Comparison of ENCODE assay signal across 8 mouse cellular contexts in genomic region chr16:67619416-67619815, GRCm38 (mm10). TPM values are rescaled to one million over a fixed set of nuclear protein-coding genes. Genes with fewer than 3 reads are reported as not detected.
A peak's percentile ranks its signal among the peaks of the same experiment; 100 is the strongest.
DNase-seq lines count a peak whose midpoint lies in the region; ATAC-seq and TF ChIP-seq lines count a peak whose summit lies in the region.

No protein-coding gene starts in this region.

- 0 out of 2 replicates have a peak, but pooled peaks cover 7% of the 10 kb centered on the region for H3K9me3 ChIP-seq in heart, embryonic 12.5 days (replicated peaks)
- H3K9me3 ChIP-seq in E14TG2a.4 (ENCODE audit: low read length) = no peaks in the 10 kb centered on the region
- H3K9me3 ChIP-seq in forebrain, embryonic 15.5 days = no peaks in the 10 kb centered on the region
- H3K9me3 ChIP-seq in liver, embryonic 15.5 days (replicated peaks) = no peaks in the 10 kb centered on the region

- ATAC-seq in heart, embryonic 12.5 days (ENCODE audit: insufficient number of reproducible peaks, low FRiP score) = no peak
- ATAC-seq in forebrain, embryonic 15.5 days (replicated peaks) = peak; percentile 0
- ATAC-seq in liver, embryonic 15.5 days (ENCODE audit: insufficient read depth) = no peak

- WGBS in heart, embryonic 12.5 days = 1% methylated on average over 16 of the region's 16 CpGs
- WGBS in forebrain, embryonic 15.5 days = under 1% methylated on average over 16 of the region's 16 CpGs
- WGBS in liver, embryonic 15.5 days (ENCODE audit: insufficient replicate concordance) = under 1% methylated on average over 16 of the region's 16 CpGs

- no peaks in the 10 kb centered on the region for H3K36me3 ChIP-seq in heart, embryonic 12.5 days
- H3K36me3 ChIP-seq in E14TG2a.4 (ENCODE audit: insufficient read depth, low read length) = no peaks in the 10 kb centered on the region
- no peaks in the 10 kb centered on the region for H3K36me3 ChIP-seq in forebrain, embryonic 15.5 days
- H3K36me3 ChIP-seq in liver, embryonic 15.5 days (replicated peaks) = no peaks in the 10 kb centered on the region

- H3K9ac ChIP-seq in heart, embryonic 12.5 days = peak overlapping the region; percentile 72
- peak overlapping the region; percentile 79 for H3K9ac ChIP-seq in forebrain, embryonic 15.5 days (replicated peaks)
- H3K9ac ChIP-seq in liver, embryonic 15.5 days = no peak overlapping the region

- TF ChIP-seq CTCF in E14TG2a.4 (conservative IDR thresholded peaks at IDR 0.05; ENCODE audit: low read length) = no peak

- no peak overlapping the region for H3K27ac ChIP-seq in heart, embryonic 12.5 days (ENCODE audit: poor library complexity, severe bottlenecking)
- peak overlapping the region; percentile 95 for H3K27ac ChIP-seq in forebrain, embryonic 15.5 days (replicated peaks)
- no peak overlapping the region for H3K27ac ChIP-seq in liver, embryonic 15.5 days (replicated peaks)

- DNase-seq in heart, postnatal 14 days = no peak
- no peak for DNase-seq in spleen, adult 12 weeks (ENCODE audit: low spot score)
- no peak for DNase-seq in MN1 (ENCODE audit: low spot score)
- DNase-seq in gastrocnemius, postnatal 10 days = no peak

- peak overlapping the region; percentile 98 for H3K4me2 ChIP-seq in heart, embryonic 12.5 days
- H3K4me2 ChIP-seq in forebrain, embryonic 15.5 days (replicated peaks) = peak overlapping the region; percentile 71
- H3K4me2 ChIP-seq in liver, embryonic 15.5 days = peak overlapping the region; percentile 85

- intact Hi-C loops in heart, postnatal 14 days (cut with DNase I) = no loop called here

- H3K27me3 ChIP-seq in heart, embryonic 12.5 days (replicated peaks) = peaks cover 25% of the 10 kb centered on the region
- peaks cover 39% of the 10 kb centered on the region for H3K27me3 ChIP-seq in E14TG2a.4 (ENCODE audit: insufficient read depth, low read length)
- no peaks in the 10 kb centered on the region for H3K27me3 ChIP-seq in forebrain, embryonic 15.5 days
- peaks cover 59% of the 10 kb centered on the region for H3K27me3 ChIP-seq in liver, embryonic 15.5 days

- H3K4me1 ChIP-seq in heart, embryonic 12.5 days (replicated peaks) = peaks cover 14% of the 10 kb centered on the region
- peaks cover 8% of the 10 kb centered on the region for H3K4me1 ChIP-seq in E14TG2a.4 (replicated peaks; ENCODE audit: low read depth, low read length)
- peaks cover 13% of the 10 kb centered on the region for H3K4me1 ChIP-seq in forebrain, embryonic 15.5 days
- H3K4me1 ChIP-seq in liver, embryonic 15.5 days (replicated peaks) = peaks cover 16% of the 10 kb centered on the region; the same call in 1 of the 2 replicates

- peak overlapping the region; percentile 82 for H3K4me3 ChIP-seq in heart, embryonic 12.5 days
- peak overlapping the region; percentile 90 for H3K4me3 ChIP-seq in E14TG2a.4 (replicated peaks; ENCODE audit: low read length)
- H3K4me3 ChIP-seq in forebrain, embryonic 15.5 days = peak overlapping the region; percentile 83
- 0 out of 2 replicates have a peak overlapping the region, but pooled peaks have one; percentile 52 for H3K4me3 ChIP-seq in liver, embryonic 15.5 days (replicated peaks)

RNA-seq across cellular contexts. Expression of gene Cadm2, which starts 1.3 kb away (rescaled TPM):
- polyA plus RNA-seq in heart, embryonic 12.5 days (2016; fragmentation: Nextera tagmentation; extraction: Ambion mirVana) = 0.15 and 0.26 TPM in 2 replicates
- under 1 TPM; 0.20 to 0.67 TPM for total RNA-seq in heart, postnatal 14 days (2021)
- polyA plus RNA-seq in forebrain, embryonic 15.5 days (2015; fragmentation: Nextera tagmentation; extraction: Ambion mirVana) = 36.4 and 37.3 TPM in 2 replicates
- polyA plus RNA-seq in liver, embryonic 15.5 days (2015; fragmentation: Nextera tagmentation; extraction: Ambion mirVana) = not detected in 2 replicates
- total RNA-seq in gastrocnemius, postnatal 10 days (2021) = 1 to 10 TPM; 1.2 to 2.1 TPM

Comparison
In these comparisons a context has a peak if more than half of its experiments do, and no peak if none do; other contexts are left out.
1. RNA of gene Cadm2, which starts 1.3 kb away (polyA plus RNA-seq): 36.4 to 37.3 TPM in forebrain, embryonic 15.5 days; 0.15 to 0.26 TPM in heart, embryonic 12.5 days and not detected in liver, embryonic 15.5 days; every median in the first group is over 10 times any median in the second.
2. Peak in every context shown above with its lines, with median percentiles within 50 percentile points of each other: H3K4me2 ChIP-seq and H3K4me3 ChIP-seq.